Mouse (Mus musculus): Measurements from ENCODE around the gene Tstd1. TPM values are rescaled to one million over a fixed set of nuclear protein-coding genes. Genes with fewer than 3 reads are reported as not detected.

Gene Tstd1
- not detected in 2 replicates for total RNA-seq (2014; rRNA removed; ENCODE audit: low replicate concordance)
- polyA plus RNA-seq (2015; fragmentation: Nextera tagmentation; extraction: Ambion mirVana) = 1.1 and 2.5 TPM in 2 replicates

GRCm38 (mm10) chr1:171418660-171419059, at the start of gene Tstd1:
TSS of gene Tstd1 (plus strand) at chr1:171418872.
- Histone ChIP-seq H3K9ac (replicated peaks; ENCODE audit: low read depth, low read length) (no peak within 1 kb of the TSS), H3K36me3 (replicated peaks; ENCODE audit: control insufficient read depth, insufficient read depth, low read length) (peaks cover 54% of the 10 kb centered on the region), H3K4me2 (ENCODE audit: low read depth, low read length) (no peak within 1 kb of the TSS), H3K9me3 (replicated peaks; ENCODE audit: control insufficient read depth, low read length) (no peaks in the 10 kb centered on the region), H3K27ac (ENCODE audit: low read depth) (no peak within 1 kb of the TSS), H3K4me1 (ENCODE audit: control insufficient read depth, insufficient read depth) (no peaks in the 10 kb centered on the region), H3K27me3 (ENCODE audit: control insufficient read depth, insufficient read depth, low read length) (no peaks in the 10 kb centered on the region), H3K4me3 (ENCODE audit: low read depth, low read length) (no peak within 1 kb of the TSS)
- ATAC-seq (ENCODE audit: insufficient read depth, low read depth) = peak; percentile 8; the same call in 1 of the 2 replicates
- no peak for DNase-seq (ENCODE audit: low spot score)
- TF ChIP-seq CTCF (IDR thresholded peaks at IDR 0.05; ENCODE audit: low read depth) (no peak), EP300 (IDR thresholded peaks at IDR 0.05; ENCODE audit: low read depth) (no peak)
- WGBS = 88% methylated on average over 5 of the region's 5 CpGs

DNA sequence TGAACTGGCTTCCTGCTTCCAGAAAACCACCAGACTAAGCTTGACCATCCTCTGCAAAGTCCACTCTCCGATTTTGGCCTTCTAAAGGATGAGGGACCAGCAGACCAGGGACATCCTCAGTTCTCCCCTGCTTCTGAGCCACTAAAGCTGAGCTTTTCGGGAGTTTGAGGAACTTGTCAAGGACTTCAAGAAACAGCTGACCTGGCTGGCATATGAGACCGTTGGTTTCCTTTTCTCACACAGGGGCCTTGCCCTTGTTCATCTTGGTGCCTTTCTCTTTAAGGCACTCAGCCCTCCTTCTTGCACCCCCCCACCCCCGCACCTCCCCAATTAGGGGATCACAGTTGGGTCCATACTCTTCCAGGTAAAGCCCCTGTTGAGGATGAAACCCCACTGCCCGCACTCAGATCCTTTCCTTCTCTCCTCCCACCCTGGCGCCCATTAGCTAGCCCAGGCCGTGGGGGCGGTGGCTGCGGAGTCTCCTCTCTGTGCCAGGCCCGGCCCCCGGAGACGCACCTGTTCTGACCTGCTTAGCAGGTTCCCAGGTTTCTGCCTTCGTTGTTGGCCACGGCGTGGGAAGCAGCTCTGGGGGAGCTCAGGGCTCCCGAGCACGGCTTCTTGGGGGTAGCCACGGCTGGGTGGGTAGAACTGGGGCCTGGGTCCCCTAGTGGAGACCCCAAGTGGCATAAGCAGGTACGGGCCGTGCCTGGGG, 48.7 kb upstream of the Tstd1 start, which contains the start of gene Nectin4:
Nectin4 (plus strand) TSS at position 255 of the 712 bp plus-strand sequence.
- Histone ChIP-seq H3K9me3 (replicated peaks; ENCODE audit: control insufficient read depth, low read length) (no peaks in the 10 kb centered on the region), H3K27ac (ENCODE audit: low read depth) (no peak within 1 kb of the TSS), H3K27me3 (ENCODE audit: control insufficient read depth, insufficient read depth, low read length) (0 out of 2 replicates have a peak, but pooled peaks cover 17% of the 10 kb centered on the region), H3K9ac (replicated peaks; ENCODE audit: low read depth, low read length) (no peak within 1 kb of the TSS), H3K4me3 (ENCODE audit: low read depth, low read length) (no peak within 1 kb of the TSS), H3K4me1 (ENCODE audit: control insufficient read depth, insufficient read depth) (no peaks in the 10 kb centered on the region), H3K4me2 (ENCODE audit: low read depth, low read length) (no peak within 1 kb of the TSS), H3K36me3 (replicated peaks; ENCODE audit: control insufficient read depth, insufficient read depth, low read length) (no peaks in the 10 kb centered on the region)
- DNase-seq (ENCODE audit: low spot score) (no peak), ATAC-seq (ENCODE audit: insufficient read depth, low read depth) (no peak)
- WGBS = 40% methylated on average over 20 of the region's 20 CpGs
- no peak for TF ChIP-seq EP300 (IDR thresholded peaks at IDR 0.05; ENCODE audit: low read depth)
- no peak for TF ChIP-seq CTCF (IDR thresholded peaks at IDR 0.05; ENCODE audit: low read depth)

GRCm38 (mm10) chr1:171372880-171373279, 45.8 kb upstream of the Tstd1 start:
- Histone ChIP-seq H3K4me3 (ENCODE audit: low read depth, low read length) (no peak overlapping the region), H3K36me3 (replicated peaks; ENCODE audit: control insufficient read depth, insufficient read depth, low read length) (no peaks in the 10 kb centered on the region), H3K27ac (ENCODE audit: low read depth) (no peak overlapping the region), H3K4me2 (ENCODE audit: low read depth, low read length) (no peak overlapping the region), H3K27me3 (ENCODE audit: control insufficient read depth, insufficient read depth, low read length) (0 out of 2 replicates have a peak, but pooled peaks cover 17% of the 10 kb centered on the region), H3K9me3 (replicated peaks; ENCODE audit: control insufficient read depth, low read length) (no peaks in the 10 kb centered on the region), H3K9ac (replicated peaks; ENCODE audit: low read depth, low read length) (no peak overlapping the region), H3K4me1 (ENCODE audit: control insufficient read depth, insufficient read depth) (no peaks in the 10 kb centered on the region)
- DNase-seq (ENCODE audit: low spot score) (no peak), ATAC-seq (ENCODE audit: insufficient read depth, low read depth) (no peak)
- 62% methylated on average over 3 of the region's 3 CpGs for WGBS
- no peak for TF ChIP-seq EP300 (IDR thresholded peaks at IDR 0.05; ENCODE audit: low read depth)
- no peak for TF ChIP-seq CTCF (IDR thresholded peaks at IDR 0.05; ENCODE audit: low read depth)

DNA sequence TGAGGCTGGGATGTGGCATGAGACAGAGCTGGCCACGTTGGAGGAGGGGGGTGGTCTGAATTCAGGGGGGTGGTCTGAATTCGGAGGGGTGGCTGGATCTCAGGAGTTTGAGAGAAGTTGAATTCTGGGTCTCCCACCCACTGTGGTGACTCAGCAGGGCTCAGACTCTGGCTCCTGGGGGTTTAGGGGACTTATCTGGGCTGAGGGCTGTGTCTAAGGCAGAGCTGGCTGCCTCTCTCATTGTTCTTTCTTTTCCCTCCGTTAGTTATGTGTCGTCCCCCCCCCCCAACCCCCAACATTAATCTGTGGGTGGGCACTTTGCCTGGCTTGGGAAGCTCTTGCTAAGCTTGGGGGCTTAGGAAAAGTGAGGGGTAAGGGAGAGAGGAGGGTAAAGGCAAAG, 44.7 kb upstream of the Tstd1 start:
- Histone ChIP-seq H3K27me3 (ENCODE audit: control insufficient read depth, insufficient read depth, low read length) (0 out of 2 replicates have a peak, but pooled peaks cover 17% of the 10 kb centered on the region), H3K27ac (ENCODE audit: low read depth) (no peak overlapping the region), H3K36me3 (replicated peaks; ENCODE audit: control insufficient read depth, insufficient read depth, low read length) (no peaks in the 10 kb centered on the region), H3K9me3 (replicated peaks; ENCODE audit: control insufficient read depth, low read length) (no peaks in the 10 kb centered on the region), H3K4me1 (ENCODE audit: control insufficient read depth, insufficient read depth) (no peaks in the 10 kb centered on the region), H3K4me3 (ENCODE audit: low read depth, low read length) (no peak overlapping the region), H3K9ac (replicated peaks; ENCODE audit: low read depth, low read length) (no peak overlapping the region), H3K4me2 (ENCODE audit: low read depth, low read length) (no peak overlapping the region)
- DNase-seq (ENCODE audit: low spot score) (no peak), ATAC-seq (ENCODE audit: insufficient read depth, low read depth) (no peak)
- no peak for TF ChIP-seq CTCF (IDR thresholded peaks at IDR 0.05; ENCODE audit: low read depth)
- TF ChIP-seq EP300 (IDR thresholded peaks at IDR 0.05; ENCODE audit: low read depth) = no peak
- WGBS = 3% methylated on average over 3 of the region's 4 CpGs

GRCm38 (mm10) chr1:171375646-171376097, 43.0 kb upstream of the Tstd1 start:
- DNase-seq (ENCODE audit: low spot score) = no peak
- TF ChIP-seq CTCF (IDR thresholded peaks at IDR 0.05; ENCODE audit: low read depth) = no peak
- TF ChIP-seq EP300 (IDR thresholded peaks at IDR 0.05; ENCODE audit: low read depth) = no peak
- H3K36me3 ChIP-seq (replicated peaks; ENCODE audit: control insufficient read depth, insufficient read depth, low read length) = no peaks in the 10 kb centered on the region
- no peak overlapping the region for H3K9ac ChIP-seq (replicated peaks; ENCODE audit: low read depth, low read length)
- peaks cover 3% of the 10 kb centered on the region; the same call in 1 of the 2 replicates for H3K4me1 ChIP-seq (ENCODE audit: control insufficient read depth, insufficient read depth)
- H3K27ac ChIP-seq (ENCODE audit: low read depth) = no peak overlapping the region
- H3K4me3 ChIP-seq (ENCODE audit: low read depth, low read length) = no peak overlapping the region
- no peak overlapping the region for H3K4me2 ChIP-seq (ENCODE audit: low read depth, low read length)
- H3K9me3 ChIP-seq (replicated peaks; ENCODE audit: control insufficient read depth, low read length) = no peaks in the 10 kb centered on the region
- 0 out of 2 replicates have a peak, but pooled peaks cover 17% of the 10 kb centered on the region for H3K27me3 ChIP-seq (ENCODE audit: control insufficient read depth, insufficient read depth, low read length)
- ATAC-seq (ENCODE audit: insufficient read depth, low read depth) = no peak
- 42% methylated on average over 9 of the region's 9 CpGs for WGBS
